Mouse (Mus musculus) cerebellum, adult 2 months (tissue): Measurements from ENCODE around the gene Hectd1.

Source experiments
- CTCF ChIP-seq: fragments of 200-500 bp; IDR thresholded peaks from 2 replicates; pipeline ENCODE4 v1.5.1; 2011; ENCODE audit warnings: low read depth, mild to moderate bottlenecking, control low read depth, low read length, moderate library complexity, borderline replicate concordance; ENCODE audit not compliant: insufficient read depth
- POLR2A ChIP-seq: fragments of 200-500 bp; IDR thresholded peaks from 2 replicates; pipeline ENCODE4 v1.6.1; 2011; ENCODE audit warnings: low read length, control low read depth, borderline replicate concordance; ENCODE audit not compliant: insufficient read depth

GRCm38 (mm10) chr12:51871446-51872144 lies 42.3 kb upstream of the Hectd1 start:
- TF ChIP-seq CTCF (no peak), POLR2A (no peak)
